Mouse (Mus musculus) heart, postnatal 14 days (tissue): ENCODE results near the gene Cars. TPM values are rescaled to one million over a fixed set of nuclear protein-coding genes. Genes with fewer than 3 reads are reported as not detected.
A peak's percentile ranks its signal among the peaks of the same experiment; 100 is the strongest.

Experiments used
- DNase-seq, 2 experiments: peaks; one replicate each; pipeline ENCODE4 v3.0.0; 2021 to 2022
- intact Hi-C: fragments of 180-260 bp; cut with DNase I; formaldehyde crosslinking; loops from one replicate; pipeline ENCODE4 v1.15.1; 2025
- microRNA-seq, 2 experiments: library from miRNA; unstranded; fragments of <30 nt; microRNA quantifications; one replicate each; pipeline ENCODE4 v1.2.0; 2021 to 2022
- total RNA-seq, 2 experiments: library from RNA; stranded (reverse); gene quantifications; 2 replicates each; pipeline ENCODE4 v1.2.3; 2021

Cars gene
- total RNA-seq, 2 experiments from 2014 or later = 20.0 to 21.2 TPM

GRCm38 (mm10) chr7:143519333-143519732 is 80.6 kb downstream of the Cars start:
- intact Hi-C loops = no loop called here
- no peak for DNase-seq

- intact Hi-C loops = no loop called here
- DNase-seq = peak in 1 of 2 experiments; percentile 23
These were observed 85.5 kb downstream of the Cars start for GRCm38 (mm10) chr7:143514416-143514768.

GRCm38 (mm10) chr7:143513763-143514415 is 86.0 kb downstream of the Cars start:
- peak; percentile 60 to 71 for DNase-seq
- intact Hi-C loops = no loop called here

GRCm38 (mm10) chr7:143511335-143511712 is 88.6 kb downstream of the Cars start:
- no peak for DNase-seq
- intact Hi-C loops = no loop called here

- no peak for DNase-seq
- intact Hi-C loops = no loop called here
These were observed 89.1 kb downstream of the Cars start for GRCm38 (mm10) chr7:143510593-143511334.

GRCm38 (mm10) chr7:143509566-143509965 is 90.3 kb downstream of the Cars start:
- no peak for DNase-seq
- intact Hi-C loops = loop anchor here (5.0 kb wide), 1 partner anchor 37 kb away; the partner anchor contains the start of gene Slc22a18

Small RNA genes lying within 50 kb of the gene (microRNA-seq; reads per million reads assigned to microRNA genes)
- gene Mir7064 = 0 to 0.85 reads per million in 2 experiments

Other genes starting within 250 kb of the Cars start
- gene Cdkn1c, start 139.0 kb downstream of the Cars start, total RNA-seq = 10 to 100 TPM; 37.3 to 52.0 TPM
- gene Slc22a18, start 126.4 kb downstream of the Cars start, total RNA-seq = under 1 TPM; 0.15 to 0.69 TPM
- not detected for gene Phlda2, start 96.9 kb downstream of the Cars start, total RNA-seq
- 100 to 1,000 TPM; 168 to 178 TPM for gene Nap1l4, start 51.0 kb downstream of the Cars start, total RNA-seq
- under 1 TPM; 0.71 to 0.76 TPM for gene Tnfrsf26, start 28.6 kb upstream of the Cars start, total RNA-seq
- gene Tnfrsf22, start 49.6 kb upstream of the Cars start, total RNA-seq = 1 to 10 TPM; 2.5 to 2.9 TPM
- gene Tnfrsf23, start 85.8 kb upstream of the Cars start, total RNA-seq = 1 to 10 TPM; 1.4 to 1.5 TPM
- gene Osbpl5, start 156.9 kb upstream of the Cars start, total RNA-seq = 10 to 100 TPM; 18.5 to 21.9 TPM
- not detected for gene Mrgprg, start 166.9 kb upstream of the Cars start, total RNA-seq
- 1 to 10 TPM; 1.5 to 1.8 TPM for gene Mrgpre, start 184.4 kb upstream of the Cars start, total RNA-seq
- gene Nadsyn1, start 222.8 kb upstream of the Cars start, total RNA-seq = 1 to 10 TPM; 5.8 to 6.4 TPM
- gene Dhcr7, start 223.1 kb upstream of the Cars start, total RNA-seq = 1 to 10 TPM; 6.1 to 7.4 TPM